Mouse (Mus musculus) T-helper 1 cell (primary cell): Measurements from ENCODE around the gene Clec4a3.
"Not testable (repeated sequence)": the region's sequence is repeated elsewhere in the genome, so short reads cannot be mapped to it uniquely, and the experiment has no call there.

ENCODE experiments used
- in situ Hi-C: fragments of 300-600 bp; cut with MboI, MseI; formaldehyde crosslinking; loops from one replicate; pipeline ENCODE4 v1.15.1; 2025; ENCODE audit warnings: high pct_unique_total_duplicates

Gene Clec4a3

DNA sequence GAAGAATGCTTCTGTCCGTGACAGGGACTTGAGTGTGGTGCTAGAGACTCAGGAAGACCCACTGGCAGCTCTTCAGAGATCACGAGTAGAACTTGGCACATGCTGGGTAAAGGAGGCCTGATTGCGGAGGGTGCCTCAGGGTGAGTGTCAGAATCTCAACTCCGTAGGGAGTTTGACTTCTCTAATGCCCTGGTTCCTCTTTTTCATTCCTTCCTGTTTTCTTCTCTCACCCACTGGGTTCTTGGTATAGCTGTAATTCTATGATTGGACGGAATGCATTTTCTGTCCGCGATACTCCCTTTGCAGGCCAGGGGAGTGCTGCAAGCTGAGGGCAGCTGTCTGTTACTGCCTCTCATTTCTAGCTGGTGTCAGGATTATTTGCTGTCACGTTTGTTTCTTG, at the start of gene Clec4a3:
Gene Clec4a3 (plus strand): TSS at position 115 of the 400 bp plus-strand sequence.
- in situ Hi-C loops: no loop called here

DNA sequence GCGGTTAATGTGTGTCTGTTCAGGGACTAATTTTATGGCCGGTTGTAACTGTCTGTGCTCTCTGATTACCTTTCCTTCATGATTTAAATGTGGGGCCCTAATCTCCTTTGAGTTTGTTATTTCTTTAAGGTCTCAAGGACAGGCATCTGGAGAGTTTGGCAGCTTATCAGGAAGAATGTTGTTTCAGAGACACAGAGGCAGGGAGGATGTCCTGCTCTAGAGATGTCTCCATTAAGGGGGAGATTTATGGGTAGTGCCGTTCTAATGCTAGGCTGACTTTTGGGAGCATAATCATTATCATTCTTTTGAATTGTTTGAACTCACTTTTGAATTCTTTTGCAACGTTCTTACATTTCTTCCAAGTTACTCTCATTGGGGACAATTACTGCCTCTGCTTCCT, 32.4 kb upstream of the Clec4a3 start:
- in situ Hi-C loops: no loop called here

DNA sequence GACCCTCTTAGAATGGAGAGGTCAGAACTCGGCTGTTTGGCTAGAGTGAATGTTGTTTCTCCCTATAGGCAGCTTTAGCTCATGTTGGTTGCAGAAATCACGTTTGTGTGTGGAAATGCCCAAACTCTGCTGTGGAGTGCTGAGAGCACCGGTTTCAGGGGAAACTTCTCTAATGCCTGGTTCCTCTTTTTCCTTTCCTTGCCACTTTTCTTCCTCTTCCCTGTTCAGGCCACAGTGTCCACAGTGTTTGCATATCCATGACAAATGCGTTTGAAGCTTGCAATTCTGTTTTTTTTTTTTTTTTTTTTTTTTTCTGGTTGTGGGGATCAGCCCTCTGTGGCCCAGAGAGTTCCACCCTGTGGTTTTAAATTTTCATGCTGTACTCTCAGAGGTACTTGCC, 30.9 kb upstream of the Clec4a3 start, which contains the start of gene Clec4a1:
Gene Clec4a1 (plus strand): TSS at position 398 of the 400 bp plus-strand sequence.
- in situ Hi-C loops: no loop called here

DNA sequence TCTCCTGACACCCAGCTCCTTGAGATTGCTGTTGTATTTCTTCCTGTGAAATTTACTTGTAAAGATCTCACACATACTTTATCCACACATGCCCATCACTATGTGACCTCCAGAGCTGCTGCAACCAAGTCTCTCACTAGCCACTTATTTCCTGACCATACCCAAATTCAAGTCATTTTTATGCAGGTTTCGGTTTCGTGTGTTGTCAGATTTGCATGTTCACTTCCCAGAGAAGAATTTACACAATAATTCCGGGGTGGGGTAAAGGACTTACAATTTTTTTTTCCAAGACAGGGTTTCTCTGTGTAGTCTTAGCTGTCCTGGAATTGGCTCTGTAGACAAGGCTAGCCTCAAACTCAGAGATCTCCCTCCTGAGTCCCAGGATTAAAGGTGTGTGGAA, 17.5 kb upstream of the Clec4a3 start:
- in situ Hi-C loops: no loop called here

DNA sequence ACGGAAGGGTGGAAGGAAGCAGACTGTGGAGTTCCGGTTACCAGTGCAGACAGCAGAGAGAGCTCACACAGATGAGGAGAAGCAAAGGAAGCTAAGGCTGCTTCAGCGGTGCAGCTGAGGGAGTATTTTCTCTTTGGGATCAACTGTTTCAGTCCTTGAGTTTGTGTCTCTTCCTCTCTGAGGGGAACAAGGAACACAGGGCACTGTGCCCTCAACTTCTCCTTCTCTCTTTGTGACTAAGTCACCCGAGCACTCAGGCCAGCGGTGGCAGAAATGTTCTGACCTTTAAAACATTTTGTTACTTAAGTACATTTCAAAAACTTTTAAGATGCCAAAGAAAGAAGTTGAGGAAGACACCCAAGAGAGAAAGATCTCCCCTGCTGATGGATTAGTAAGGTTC, 12.7 kb upstream of the Clec4a3 start:
- in situ Hi-C loops: no loop called here

DNA sequence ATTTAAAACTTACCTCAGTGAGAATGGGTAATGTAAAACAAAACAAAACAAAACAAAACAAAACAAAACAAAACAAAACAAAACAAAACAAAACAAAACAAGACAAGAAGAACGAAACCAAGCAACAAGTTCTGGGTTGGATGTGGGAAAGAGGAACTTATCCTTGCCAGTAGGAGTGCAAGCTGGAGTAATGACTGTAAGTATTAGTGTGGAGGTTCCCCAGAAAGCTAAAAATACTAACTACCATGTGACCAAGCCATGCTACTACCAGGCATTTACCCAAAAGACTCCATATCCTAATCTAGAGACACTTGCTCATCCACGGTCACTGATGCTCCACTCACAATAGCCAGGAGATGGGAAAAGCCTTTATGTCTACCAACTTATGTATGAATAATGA, 5.6 kb upstream of the Clec4a3 start:
- in situ Hi-C loops: no loop called here

DNA sequence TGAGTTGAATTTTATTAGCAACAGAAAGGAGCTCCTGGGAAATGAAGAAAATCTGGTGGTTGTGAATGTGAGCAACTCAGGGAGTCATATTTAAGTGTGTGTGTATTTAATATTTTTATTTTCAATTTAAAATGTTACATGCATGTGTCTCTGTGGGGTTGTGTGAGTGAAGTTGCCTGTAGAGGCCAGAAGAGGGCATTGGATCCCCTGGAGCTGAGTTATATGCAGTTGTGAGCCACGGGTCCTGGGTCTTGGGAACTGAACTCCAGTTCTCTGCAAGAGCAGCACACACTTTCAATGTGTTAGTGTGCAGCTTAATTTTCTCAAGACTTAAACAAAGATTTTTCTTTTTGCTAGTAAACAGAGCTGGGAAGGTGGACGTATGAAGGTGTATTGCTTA, 12.2 kb downstream of the Clec4a3 start:
- in situ Hi-C loops: no loop called here

DNA sequence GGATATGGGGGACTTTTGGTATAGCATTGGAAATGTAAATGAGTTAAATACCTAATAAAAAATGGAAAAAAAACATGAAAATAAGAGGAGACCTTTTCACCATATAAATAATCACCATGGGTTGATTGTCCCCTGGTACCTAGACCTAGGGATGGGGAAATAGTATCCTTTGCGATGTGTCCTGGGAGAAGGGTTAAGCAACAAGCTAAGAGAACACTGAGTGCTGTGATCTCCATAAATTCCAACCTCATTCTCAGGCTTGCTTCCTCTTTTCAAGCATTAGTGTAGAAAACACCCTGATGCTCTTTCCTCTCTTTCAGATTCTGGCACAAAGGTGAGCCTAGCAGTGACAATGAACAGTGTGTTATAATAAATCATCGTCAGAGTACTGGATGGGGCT, 16.7 kb downstream of the Clec4a3 start:
- in situ Hi-C loops: no loop called here

DNA sequence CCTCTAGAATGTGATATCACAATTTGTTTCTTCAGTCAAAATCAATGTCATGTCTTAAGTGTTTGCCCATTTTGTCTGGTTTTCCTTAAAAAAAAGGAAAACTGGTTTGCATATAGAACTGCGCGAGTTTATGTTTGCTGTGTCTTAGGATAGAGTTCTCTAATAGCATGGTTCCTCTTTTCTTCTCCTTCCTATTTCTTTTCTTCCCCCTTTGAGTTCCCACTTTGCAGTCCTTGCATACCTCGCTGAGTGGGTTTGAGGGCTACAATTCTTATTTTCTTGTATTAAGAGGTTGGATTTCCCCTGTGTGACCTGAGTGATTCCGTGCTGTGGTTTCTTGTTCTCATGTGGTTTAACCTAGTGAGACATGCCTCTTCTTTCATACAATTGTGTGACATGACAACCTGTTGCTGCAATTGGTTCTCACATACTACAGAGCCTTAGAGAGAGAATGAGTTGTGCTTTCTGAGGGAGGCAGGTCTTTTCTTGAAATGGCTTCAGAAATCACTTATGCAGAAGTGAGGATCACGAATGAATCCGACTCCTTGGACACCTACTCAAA, 37.6 kb downstream of the Clec4a3 start, which contains the start of gene Clec4a4:
Gene Clec4a4 (plus strand): TSS at position 492 of the 562 bp plus-strand sequence.
- in situ Hi-C loops: no loop called here

DNA sequence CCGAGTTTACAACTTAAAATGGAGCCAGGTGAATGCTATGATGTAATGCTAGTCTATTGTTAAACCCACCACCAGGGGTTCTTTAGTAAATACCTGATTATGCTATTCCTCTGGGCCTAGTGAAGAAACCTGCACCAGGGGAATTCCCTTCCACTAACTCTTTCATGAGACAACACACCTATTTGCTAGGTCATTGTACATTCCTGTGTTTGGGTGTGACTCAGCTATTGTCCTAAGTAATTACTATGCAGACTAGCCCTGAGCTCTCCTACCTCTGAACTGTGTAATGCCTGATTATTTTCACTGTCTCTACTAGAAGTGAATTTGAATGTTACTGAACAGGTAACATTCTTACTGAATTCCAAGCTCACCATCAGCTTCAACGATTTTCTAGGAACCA, 52.4 kb downstream of the Clec4a3 start:
- in situ Hi-C loops: not testable (repeated sequence)

DNA sequence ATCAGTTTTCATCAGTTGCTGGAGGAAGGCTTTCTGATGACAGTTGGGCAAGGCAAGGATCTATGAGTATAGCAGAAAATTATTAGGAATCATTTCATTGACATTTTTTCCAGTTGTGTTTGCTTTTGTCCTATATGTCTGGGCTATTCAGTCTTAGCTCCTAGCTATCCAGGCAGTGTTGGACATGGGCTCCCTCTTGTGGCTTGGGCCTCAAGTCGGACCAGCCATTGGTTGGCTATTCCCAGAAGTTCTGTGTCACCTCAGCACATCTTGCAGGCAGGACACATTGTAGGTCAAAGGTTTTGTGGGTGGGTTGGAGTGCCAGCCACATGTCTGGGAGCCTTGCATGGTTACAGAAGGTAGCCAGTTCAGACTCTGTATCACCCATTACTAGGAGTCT, 53.3 kb downstream of the Clec4a3 start:
- in situ Hi-C loops: no loop called here
